Mouse (Mus musculus): ENCODE results near the gene Rnase10.

DNA sequence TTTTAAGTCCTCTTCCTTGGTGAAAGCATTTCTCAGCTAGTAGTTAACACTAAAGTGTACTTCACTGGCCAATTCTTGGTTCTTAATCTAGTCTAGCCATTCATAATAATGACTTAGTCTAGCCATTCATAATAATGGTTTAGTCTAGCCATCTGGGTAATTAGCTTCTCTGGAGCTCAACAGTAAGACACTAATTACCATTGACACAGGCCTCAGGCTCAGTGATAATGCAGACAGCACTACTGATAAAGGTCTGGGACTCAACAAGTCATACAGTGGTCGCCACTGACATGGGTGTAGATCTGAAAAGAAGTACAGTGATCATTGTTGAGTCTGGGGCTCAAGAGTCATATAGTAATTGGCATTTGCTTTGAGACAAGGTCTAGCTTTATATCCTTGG is 17.3 kb downstream of the Rnase10 start:
- no peak for TF ChIP-seq CTCF (IDR thresholded peaks at IDR 0.05; ENCODE audit: insufficient read depth, low read length)
- no peak for TF ChIP-seq POLR2A (IDR thresholded peaks at IDR 0.05; ENCODE audit: borderline replicate concordance, extremely low read depth, low read depth, low read length)
